Mouse (Mus musculus) stomach, postnatal 0 days (tissue): ENCODE results near the gene Fgf11.

ENCODE experiments used
- CTCF ChIP-seq: IDR thresholded peaks from 2 replicates; pipeline ENCODE4 v1.5.1; 2016; ENCODE audit warnings: antibody characterized with exemption, low read depth, mild to moderate bottlenecking, moderate library complexity
- EP300 ChIP-seq: optimal IDR thresholded peaks from 2 replicates; pipeline ENCODE3; 2016; ENCODE audit warnings: antibody characterized with exemption

DNA sequence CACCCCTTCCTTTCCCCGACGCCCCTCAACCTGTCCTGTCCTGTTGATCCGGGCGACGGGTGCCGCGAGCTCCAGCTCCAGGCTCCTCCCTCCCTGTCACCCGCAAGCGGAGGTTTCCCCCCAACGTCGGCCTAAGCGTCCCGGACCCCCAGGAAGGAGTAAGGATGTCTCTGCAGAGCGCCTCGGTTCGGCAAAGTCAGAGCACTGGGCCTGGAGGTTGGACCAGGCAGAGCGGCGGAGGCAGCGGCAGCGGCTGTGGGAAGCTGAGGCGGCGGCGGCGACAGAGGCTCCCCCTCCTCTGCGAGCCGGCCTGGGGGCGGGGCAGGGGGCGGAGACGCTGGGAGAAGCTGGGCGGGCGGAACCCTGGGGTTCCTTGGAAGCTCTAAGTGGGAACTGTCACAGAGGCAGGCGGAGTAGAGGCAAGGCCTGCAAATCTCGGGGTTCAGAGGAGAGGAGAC lies 1.0 kb upstream of the Fgf11 start:
- TF ChIP-seq CTCF = 0 out of 2 replicates have a peak, but pooled peaks have one; percentile 5
- TF ChIP-seq EP300 = no peak
